ENCODE assay signal across 8 mouse cellular contexts in the genomic region with DNA sequence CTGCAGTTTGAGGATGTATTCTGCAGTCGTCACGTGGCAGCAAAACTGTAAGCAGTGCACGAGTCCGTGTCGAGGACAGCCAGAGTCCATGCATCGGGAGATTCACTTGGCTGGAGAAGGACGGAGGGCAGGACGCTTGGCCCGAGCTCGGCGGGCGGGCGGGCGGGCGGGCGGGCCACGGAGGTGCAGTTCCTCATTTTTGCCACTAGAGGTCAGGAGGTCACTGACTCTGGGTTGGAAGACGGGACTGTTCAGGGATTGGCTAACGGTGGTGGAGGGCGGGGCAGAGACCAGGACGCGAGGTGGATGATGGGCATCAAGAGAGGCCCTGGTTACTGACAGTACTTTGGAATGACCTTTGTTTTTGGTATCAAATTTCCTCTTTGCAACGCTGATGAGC. TPM values are rescaled to one million over a fixed set of nuclear protein-coding genes. Genes with fewer than 3 reads are reported as not detected.
DNase-seq lines count a peak whose midpoint lies in the region; ATAC-seq and TF ChIP-seq lines count a peak whose summit lies in the region.

No protein-coding gene starts in this region.

- no peak overlapping the region for H3K9ac ChIP-seq in heart, embryonic 11.5 days (ENCODE audit: low read depth, low read length)
- H3K9ac ChIP-seq in kidney, embryonic 16.5 days (replicated peaks; ENCODE audit: low read length) = no peak overlapping the region

- H3K4me2 ChIP-seq in heart, embryonic 11.5 days = peak overlapping the region; percentile 29
- H3K4me2 ChIP-seq in kidney, embryonic 16.5 days (replicated peaks; ENCODE audit: low read depth, low read length) = peak overlapping the region; percentile 46

- H3K4me3 ChIP-seq in heart, embryonic 11.5 days (ENCODE audit: low read depth, low read length) = no peak overlapping the region
- H3K4me3 ChIP-seq in kidney, embryonic 16.5 days (ENCODE audit: low read length) = 0 out of 2 replicates have a peak overlapping the region, but pooled peaks have one; percentile 22

- no peaks in the 10 kb centered on the region for H3K4me1 ChIP-seq in heart, embryonic 11.5 days (ENCODE audit: control insufficient read depth, insufficient read depth, low read length)
- 0 out of 2 replicates have a peak, but pooled peaks cover 6% of the 10 kb centered on the region for H3K4me1 ChIP-seq in kidney, embryonic 16.5 days (ENCODE audit: insufficient read depth, low read length)

- H3K9me3 ChIP-seq in heart, embryonic 11.5 days (replicated peaks; ENCODE audit: control insufficient read depth, low read length) = no peaks in the 10 kb centered on the region
- no peaks in the 10 kb centered on the region for H3K9me3 ChIP-seq in kidney, embryonic 16.5 days (ENCODE audit: low read length)

- ATAC-seq in erythroblast, adult 5-6 weeks (replicated peaks; ENCODE audit: low FRiP score, poor library complexity, severe bottlenecking) = peak; percentile 95
- peak; percentile 82 for ATAC-seq in heart, embryonic 11.5 days (replicated peaks; ENCODE audit: insufficient number of reproducible peaks, low FRiP score, low TSS enrichment)
- ATAC-seq in kidney, embryonic 16.5 days (ENCODE audit: low FRiP score, low TSS enrichment) = peak; percentile 95
- peak; percentile 96 for ATAC-seq in monocyte, adult 5-6 weeks (replicated peaks; ENCODE audit: insufficient number of reproducible peaks, low FRiP score, low TSS enrichment, poor library complexity, severe bottlenecking)

- under 1% methylated on average over 23 of the region's 23 CpGs for WGBS in heart, embryonic 11.5 days (ENCODE audit: insufficient replicate concordance)
- under 1% methylated on average over 19 of the region's 23 CpGs for WGBS in kidney, embryonic 16.5 days

- peaks cover 15% of the 10 kb centered on the region for H3K36me3 ChIP-seq in heart, embryonic 11.5 days (ENCODE audit: control insufficient read depth, insufficient read depth, low read length)
- peaks cover 12% of the 10 kb centered on the region for H3K36me3 ChIP-seq in kidney, embryonic 16.5 days (ENCODE audit: insufficient read depth, low read length)

- no peak for TF ChIP-seq POLR2A in brain, embryonic 14.5 days (IDR thresholded peaks at IDR 0.05; ENCODE audit: borderline replicate concordance, extremely low read depth, insufficient read depth, insufficient read length, poor library complexity, severe bottlenecking)

- no peak overlapping the region for H3K27ac ChIP-seq in heart, embryonic 11.5 days (ENCODE audit: low read depth, low read length)
- no peak overlapping the region; the same call in 1 of the 2 replicates for H3K27ac ChIP-seq in kidney, embryonic 16.5 days (ENCODE audit: low read length)

- TF ChIP-seq CTCF in brain, embryonic 14.5 days (IDR thresholded peaks at IDR 0.05; ENCODE audit: borderline replicate concordance, extremely low read depth, insufficient read depth, insufficient read length) = peak; percentile 67

- no peaks in the 10 kb centered on the region for H3K27me3 ChIP-seq in heart, embryonic 11.5 days (ENCODE audit: control insufficient read depth, insufficient read depth, low read length)
- H3K27me3 ChIP-seq in kidney, embryonic 16.5 days (ENCODE audit: insufficient read depth, low read length) = no peaks in the 10 kb centered on the region

- DNase-seq in CD4-positive helper T cell, adult 2 months (ENCODE audit: low read depth, low spot score) = peak; percentile 85
- DNase-seq in brain, embryonic 14.5 days (ENCODE audit: low read depth) = peak; percentile 88
- peak; percentile 88 for DNase-seq in liver
- DNase-seq in spleen, postnatal 36 days (ENCODE audit: low spot score in 2 of 2) = peak; percentile 81 to 83

RNA-seq across cellular contexts. Expression of a gene that starts 26.6 kb away (rescaled TPM):
- polyA plus RNA-seq in brain, embryonic 14.5 days (2012; rRNA removed) = 4.9 and 9.3 TPM in 2 replicates
- not detected in 2 replicates for total RNA-seq in erythroblast, adult 5-6 weeks (2015; ENCODE audit: low replicate concordance)
- not detected in 2 replicates for total RNA-seq in erythroblast, adult 5-6 weeks (2017; ENCODE audit: low replicate concordance)
- 0.13 and 0.14 TPM in 2 replicates for polyA plus RNA-seq in heart, embryonic 11.5 days (2014; fragmentation: Nextera tagmentation; extraction: Ambion mirVana)
- polyA plus RNA-seq in kidney, embryonic 16.5 days (2015; fragmentation: Nextera tagmentation; extraction: Ambion mirVana) = 0.54 and 0.86 TPM in 2 replicates
- total RNA-seq in monocyte, adult 5-6 weeks (2017) = not detected in 3 replicates

RNA-seq across cellular contexts. Expression of a gene that starts 36.5 kb away (rescaled TPM):
- 994 and 1,239 TPM in 2 replicates for polyA plus RNA-seq in brain, embryonic 14.5 days (2012; rRNA removed)
- total RNA-seq in erythroblast, adult 5-6 weeks (2015; ENCODE audit: low replicate concordance) = 119 and 129 TPM in 2 replicates
- 56.7 and 60.2 TPM in 2 replicates for total RNA-seq in erythroblast, adult 5-6 weeks (2017; ENCODE audit: low replicate concordance)
- polyA plus RNA-seq in heart, embryonic 11.5 days (2014; fragmentation: Nextera tagmentation; extraction: Ambion mirVana) = 893 and 924 TPM in 2 replicates
- polyA plus RNA-seq in kidney, embryonic 16.5 days (2015; fragmentation: Nextera tagmentation; extraction: Ambion mirVana) = 853 and 940 TPM in 2 replicates
- 136 to 226 TPM (median 205 TPM) in 3 replicates for total RNA-seq in monocyte, adult 5-6 weeks (2017)
